Mouse (Mus musculus) liver, embryonic 13.5 days (tissue): Measurements from ENCODE around the gene Ap5z1. TPM values are rescaled to one million over a fixed set of nuclear protein-coding genes. Genes with fewer than 3 reads are reported as not detected.

Experiments
- ATAC-seq: fragments of 200-750 bp; cut with Nextera tagmentation; 2 replicates; pipeline ENCODE4 v1.8.0; 2017; ENCODE audit warnings: low read depth, mild to moderate bottlenecking, moderate number of reproducible peaks, moderate library complexity
- DNase-seq: peaks from one replicate; pipeline ENCODE4 v3.0.0; 2022
- H3K27ac ChIP-seq: fragments of 300-500 bp; sonication (generic); 2 replicates; pipeline ENCODE4 v1.5.1; 2015; ENCODE audit warnings: moderate library complexity, mild to moderate bottlenecking, inconsistent platforms
- H3K27me3 ChIP-seq: fragments of 300-500 bp; sonication (generic); 2 replicates; pipeline ENCODE4 v1.6.1; 2015; ENCODE audit warnings: mild to moderate bottlenecking, inconsistent platforms
- H3K36me3 ChIP-seq: fragments of 300-500 bp; sonication (generic); 2 replicates; pipeline ENCODE4 v1.6.1; 2015; ENCODE audit warnings: mild to moderate bottlenecking, inconsistent platforms
- H3K4me1 ChIP-seq: fragments of 300-500 bp; sonication (generic); replicated peaks from 2 replicates; pipeline ENCODE4 v1.6.1; 2015; ENCODE audit warnings: inconsistent platforms
- H3K4me2 ChIP-seq: fragments of 300-500 bp; sonication (generic); 2 replicates; pipeline ENCODE4 v1.6.1; 2015; ENCODE audit warnings: inconsistent platforms, mild to moderate bottlenecking, moderate library complexity
- H3K4me3 ChIP-seq: fragments of 300-500 bp; sonication (generic); replicated peaks from 2 replicates; pipeline ENCODE4 v1.5.1; 2015; ENCODE audit warnings: mild to moderate bottlenecking, inconsistent platforms
- H3K9ac ChIP-seq: fragments of 300-500 bp; sonication (generic); 2 replicates; pipeline ENCODE4 v1.6.1; 2015; ENCODE audit warnings: mild to moderate bottlenecking, inconsistent platforms
- H3K9me3 ChIP-seq: fragments of 300-500 bp; sonication (generic); replicated peaks from 2 replicates; pipeline ENCODE4 v1.6.1; 2016; ENCODE audit warnings: inconsistent platforms
- WGBS: fragments of 180-500 bp; shearing (Covaris S2); methylation state at CpG from one replicate; pipeline ENCODE4 v1.1.7; 2015; ENCODE audit not compliant: insufficient replicate concordance; 5-methylcytosine and 5-hydroxymethylcytosine counted together
- polyA plus RNA-seq: library from polyadenylated mRNA; unstranded; fragments of >200 nt; fragmentation: Nextera tagmentation; extraction: Ambion mirVana; gene quantifications from 2 replicates; pipeline ENCODE4 v1.2.1, GENCODE M21; 2015

The Ap5z1 gene
- polyA plus RNA-seq, 1 experiment from 2014 or later: 4.5 TPM

DNA sequence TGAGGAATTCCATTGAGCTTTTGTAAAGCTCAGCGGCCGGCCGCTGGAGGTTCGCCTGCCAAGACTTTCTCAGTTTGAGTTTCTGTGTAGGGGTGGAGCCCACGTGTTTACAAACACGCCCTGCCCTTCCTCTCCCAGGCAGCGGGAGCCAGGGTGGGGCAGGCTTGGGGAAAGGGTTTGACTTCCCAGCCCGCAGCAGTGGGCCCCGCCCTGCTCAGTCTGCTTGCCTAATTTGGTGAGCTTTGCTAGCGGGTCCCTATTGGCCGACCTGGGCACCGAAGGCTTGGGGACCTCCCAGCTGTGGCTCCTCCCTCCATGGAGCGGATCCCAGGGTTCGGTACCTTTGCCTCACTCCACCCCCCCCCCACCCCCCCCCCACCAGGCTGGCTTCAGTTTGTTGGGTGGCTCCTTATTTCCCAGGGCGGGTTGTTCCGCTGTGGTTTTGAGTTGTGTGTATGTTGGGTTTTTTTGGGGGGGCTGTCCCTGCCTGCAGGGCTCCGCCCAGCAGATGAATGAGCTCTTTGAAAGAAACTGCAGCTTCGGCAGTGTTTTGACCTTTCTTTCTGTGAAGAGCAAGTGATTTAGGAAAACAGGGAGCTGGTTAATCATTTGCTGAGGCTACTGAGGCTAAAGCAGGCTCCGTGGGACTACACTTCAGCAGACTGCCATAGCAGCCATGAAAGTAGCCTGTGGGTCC is 23.1 kb upstream of the Ap5z1 start:
- WGBS: under 1% methylated on average over 19 of the region's 19 CpGs
- Histone ChIP-seq H3K4me1 (peaks cover 73% of the 10 kb centered on the region), H3K27ac (peak overlapping the region; percentile 92), H3K4me3 (peak overlapping the region; percentile 61), H3K9ac (peak overlapping the region; percentile 80), H3K9me3 (no peaks in the 10 kb centered on the region), H3K36me3 (peaks cover 19% of the 10 kb centered on the region), H3K27me3 (no peaks in the 10 kb centered on the region), H3K4me2 (peak overlapping the region; percentile 95)
- peak; percentile 95 for DNase-seq
- ATAC-seq: peak; percentile 95

- H3K4me2 ChIP-seq: peak overlapping the region; percentile 95
- no peaks in the 10 kb centered on the region for H3K9me3 ChIP-seq
- peak overlapping the region; percentile 61 for H3K4me3 ChIP-seq
- WGBS: 42% methylated on average over 22 of the region's 22 CpGs
- peaks cover 82% of the 10 kb centered on the region for H3K4me1 ChIP-seq
- H3K9ac ChIP-seq: peak overlapping the region; percentile 75
- DNase-seq: no peak
- H3K27me3 ChIP-seq: no peaks in the 10 kb centered on the region
- ATAC-seq: no peak
- H3K27ac ChIP-seq: peak overlapping the region; percentile 92
- H3K36me3 ChIP-seq: peaks cover 10% of the 10 kb centered on the region
Measured at GRCm38 (mm10) chr5:142441332-142442044, 22.3 kb upstream of the Ap5z1 start.

DNA sequence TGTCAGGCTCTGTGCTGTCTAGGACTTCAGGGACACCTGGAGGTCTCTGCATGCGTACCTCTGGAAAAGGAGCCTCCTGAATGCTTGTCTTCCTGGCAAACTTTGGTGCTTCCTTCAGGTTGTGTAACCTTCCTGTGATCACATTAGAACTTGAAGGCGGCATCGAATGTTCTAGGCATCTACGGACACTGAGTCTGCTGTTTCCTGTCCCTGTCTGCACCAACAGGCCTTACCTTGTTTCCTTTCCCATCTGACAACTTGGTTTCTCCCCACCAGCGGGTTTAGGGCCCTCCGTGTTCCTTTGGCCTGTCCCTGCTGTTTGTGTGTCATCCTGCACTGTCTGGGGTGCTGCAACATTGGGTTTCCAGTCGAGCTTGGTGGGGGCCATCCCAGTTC is 21.7 kb upstream of the Ap5z1 start:
- no peak overlapping the region for H3K4me3 ChIP-seq
- H3K4me1 ChIP-seq: peaks cover 79% of the 10 kb centered on the region
- ATAC-seq (no peak), DNase-seq (no peak)
- no peaks in the 10 kb centered on the region for H3K27me3 ChIP-seq
- WGBS: 62% methylated on average over 7 of the region's 7 CpGs
- no peaks in the 10 kb centered on the region for H3K9me3 ChIP-seq
- H3K9ac ChIP-seq: peak overlapping the region; percentile 22; the same call in 1 of the 2 replicates
- peak overlapping the region; percentile 95 for H3K4me2 ChIP-seq
- H3K36me3 ChIP-seq: peaks cover 6% of the 10 kb centered on the region; the same call in 1 of the 2 replicates
- peak overlapping the region; percentile 92 for H3K27ac ChIP-seq

- WGBS: 60% methylated on average over 15 of the region's 15 CpGs
- DNase-seq (no peak), ATAC-seq (no peak)
- H3K27ac ChIP-seq: peak overlapping the region; percentile 78; the same call in 1 of the 2 replicates
- H3K9ac ChIP-seq: no peak overlapping the region
- peak overlapping the region; percentile 14; the same call in 1 of the 2 replicates for H3K4me2 ChIP-seq
- H3K9me3 ChIP-seq: no peaks in the 10 kb centered on the region
- H3K4me1 ChIP-seq: peaks cover 89% of the 10 kb centered on the region
- no peaks in the 10 kb centered on the region for H3K27me3 ChIP-seq
- peaks cover under 1% of the 10 kb centered on the region; the same call in 1 of the 2 replicates for H3K36me3 ChIP-seq
- H3K4me3 ChIP-seq: no peak overlapping the region
Measured at GRCm38 (mm10) chr5:142443514-142443913, 20.2 kb upstream of the Ap5z1 start.

GRCm38 (mm10) chr5:142443994-142444393 is 19.8 kb upstream of the Ap5z1 start:
- H3K4me2 ChIP-seq: no peak overlapping the region
- DNase-seq: no peak
- H3K9ac ChIP-seq: peak overlapping the region; percentile 61
- no peak overlapping the region for H3K4me3 ChIP-seq
- H3K27ac ChIP-seq: peak overlapping the region; percentile 78
- no peaks in the 10 kb centered on the region for H3K27me3 ChIP-seq
- H3K36me3 ChIP-seq: 0 out of 2 replicates have a peak, but pooled peaks cover 3% of the 10 kb centered on the region
- H3K9me3 ChIP-seq: no peaks in the 10 kb centered on the region
- no peak for ATAC-seq
- 71% methylated on average over 14 of the region's 14 CpGs for WGBS
- peaks cover 87% of the 10 kb centered on the region for H3K4me1 ChIP-seq

- Histone ChIP-seq H3K9me3 (no peaks in the 10 kb centered on the region), H3K4me2 (peak overlapping the region; percentile 48), H3K9ac (peak overlapping the region; percentile 61), H3K27ac (peak overlapping the region; percentile 78), H3K36me3 (peaks cover 10% of the 10 kb centered on the region), H3K4me1 (peaks cover 78% of the 10 kb centered on the region), H3K4me3 (no peak overlapping the region), H3K27me3 (no peaks in the 10 kb centered on the region)
- WGBS: 57% methylated on average over 11 of the region's 11 CpGs
- DNase-seq (peak; percentile 72), ATAC-seq (peak; percentile 75)
Measured at GRCm38 (mm10) chr5:142444791-142445531, 18.8 kb upstream of the Ap5z1 start.

GRCm38 (mm10) chr5:142445709-142446108 is 18.0 kb upstream of the Ap5z1 start:
- H3K4me1 ChIP-seq: peaks cover 72% of the 10 kb centered on the region
- no peak overlapping the region for H3K4me2 ChIP-seq
- H3K27ac ChIP-seq: peak overlapping the region; percentile 78
- no peaks in the 10 kb centered on the region for H3K9me3 ChIP-seq
- H3K27me3 ChIP-seq: no peaks in the 10 kb centered on the region
- H3K4me3 ChIP-seq: no peak overlapping the region
- ATAC-seq (no peak), DNase-seq (no peak)
- H3K36me3 ChIP-seq: peaks cover 17% of the 10 kb centered on the region
- 53% methylated on average over 8 of the region's 8 CpGs for WGBS
- H3K9ac ChIP-seq: peak overlapping the region; percentile 61

DNA sequence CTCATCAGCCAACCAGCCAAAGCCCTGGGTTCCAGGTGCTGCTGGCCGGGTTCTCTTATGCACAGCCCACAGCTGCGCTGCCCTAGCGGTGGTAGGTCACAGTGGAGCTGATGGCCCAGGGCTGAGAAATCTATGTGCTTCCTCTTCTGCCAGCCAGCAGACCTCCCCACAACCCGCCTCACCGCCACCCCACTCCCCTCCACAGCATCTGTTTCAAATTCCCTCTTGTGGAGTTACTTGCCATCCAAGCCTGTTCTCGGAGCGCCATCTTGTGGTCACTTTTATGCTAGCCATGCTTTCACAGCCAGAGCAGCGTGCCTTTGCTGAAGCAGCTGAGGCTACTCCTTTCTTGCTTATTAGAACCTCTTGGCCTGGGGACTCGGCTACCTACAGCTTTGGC is 15.7 kb upstream of the Ap5z1 start:
- H3K27ac ChIP-seq: no peak overlapping the region
- no peaks in the 10 kb centered on the region for H3K9me3 ChIP-seq
- peaks cover 53% of the 10 kb centered on the region for H3K4me1 ChIP-seq
- DNase-seq: peak; percentile 78
- no peak overlapping the region for H3K4me3 ChIP-seq
- no peaks in the 10 kb centered on the region for H3K27me3 ChIP-seq
- peaks cover 32% of the 10 kb centered on the region for H3K36me3 ChIP-seq
- WGBS: 8% methylated on average over 9 of the region's 9 CpGs
- H3K9ac ChIP-seq: no peak overlapping the region
- ATAC-seq: 0 out of 2 replicates have a peak, but pooled peaks have one; percentile 6
- H3K4me2 ChIP-seq: no peak overlapping the region

DNA sequence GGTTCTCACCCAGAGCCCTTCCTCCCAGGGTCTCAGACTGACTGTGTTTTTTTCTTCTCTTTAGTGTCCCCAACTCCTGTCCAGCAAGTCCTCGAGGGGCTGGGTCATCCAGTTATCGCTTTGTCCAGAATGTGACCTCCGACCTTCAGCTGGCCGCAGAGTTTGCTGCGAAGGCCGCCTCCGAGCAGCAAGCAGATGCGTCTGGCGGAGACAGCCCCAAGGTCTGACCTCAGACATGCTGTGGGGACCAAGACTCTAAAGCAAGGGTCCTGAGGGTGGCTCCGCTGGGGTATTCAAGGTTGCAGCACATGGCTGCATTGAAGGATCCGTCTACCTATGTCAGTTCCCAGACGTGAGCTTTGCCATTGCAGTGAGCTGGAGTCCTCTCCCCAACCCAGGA is 15.1 kb upstream of the Ap5z1 start:
- no peak for DNase-seq
- peaks cover 48% of the 10 kb centered on the region for H3K4me1 ChIP-seq
- H3K9me3 ChIP-seq: no peaks in the 10 kb centered on the region
- H3K9ac ChIP-seq: no peak overlapping the region
- ATAC-seq: no peak
- no peak overlapping the region for H3K4me2 ChIP-seq
- no peak overlapping the region for H3K27ac ChIP-seq
- H3K4me3 ChIP-seq: no peak overlapping the region
- H3K27me3 ChIP-seq: no peaks in the 10 kb centered on the region
- peaks cover 38% of the 10 kb centered on the region for H3K36me3 ChIP-seq
- WGBS: 79% methylated on average over 12 of the region's 12 CpGs

DNA sequence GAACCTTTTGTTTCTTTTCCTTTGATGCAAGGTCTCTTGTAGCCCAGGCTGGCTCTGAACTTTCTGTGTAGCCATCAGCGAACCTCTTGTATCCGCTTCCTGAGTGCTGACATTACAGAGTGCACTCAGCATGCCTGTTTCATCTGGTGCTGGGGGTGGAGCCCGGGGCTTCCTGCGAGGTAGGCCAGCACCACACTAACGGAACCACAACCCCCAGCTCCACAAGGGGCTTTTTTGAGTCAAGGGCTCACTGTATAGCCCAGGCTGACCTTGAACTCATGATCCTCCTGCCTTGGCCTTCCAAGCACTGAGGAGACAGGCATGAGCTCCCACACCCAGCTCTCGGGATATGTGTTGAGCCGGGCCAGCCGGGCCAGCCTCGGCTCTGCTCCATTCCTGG is 12.9 kb upstream of the Ap5z1 start:
- Histone ChIP-seq H3K27ac (no peak overlapping the region), H3K4me1 (peaks cover 26% of the 10 kb centered on the region), H3K4me2 (no peak overlapping the region), H3K9ac (no peak overlapping the region), H3K27me3 (no peaks in the 10 kb centered on the region), H3K4me3 (no peak overlapping the region), H3K9me3 (no peaks in the 10 kb centered on the region), H3K36me3 (peaks cover 57% of the 10 kb centered on the region)
- ATAC-seq (no peak), DNase-seq (no peak)
- WGBS: 91% methylated on average over 9 of the region's 9 CpGs

GRCm38 (mm10) chr5:142451759-142452158 is 12.0 kb upstream of the Ap5z1 start:
- Histone ChIP-seq H3K4me1 (peaks cover 19% of the 10 kb centered on the region), H3K4me3 (no peak overlapping the region), H3K4me2 (no peak overlapping the region), H3K9me3 (no peaks in the 10 kb centered on the region), H3K9ac (no peak overlapping the region), H3K27me3 (no peaks in the 10 kb centered on the region), H3K36me3 (peaks cover 66% of the 10 kb centered on the region), H3K27ac (no peak overlapping the region)
- ATAC-seq (peak; percentile 52; the same call in 1 of the 2 replicates), DNase-seq (no peak)
- WGBS: 14% methylated on average over 1 of the region's 1 CpGs
